Mouse (Mus musculus) CH12.LX (cell line): ENCODE results near the gene Ctla4.

Source experiments
- CTCF ChIP-seq, 2 experiments: IDR thresholded peaks in 1 of 2; conservative IDR thresholded peaks in 1 of 2; 2 replicates each; pipeline ENCODE4 v1.5.1; 2011 to 2012; ENCODE audit warnings: low read depth in 2 of 2, low read length in 2 of 2, improper control_type of control experiment in 1 of 2, inconsistent platforms in 1 of 2, mild to moderate bottlenecking in 1 of 2, moderate library complexity in 1 of 2
- EP300 ChIP-seq: IDR thresholded peaks from 2 replicates; pipeline ENCODE4 v1.6.1; 2011; ENCODE audit warnings: low read length, improper control_type of control experiment
- ETS1 ChIP-seq: conservative IDR thresholded peaks from 2 replicates; pipeline ENCODE4 v1.6.1; 2012; ENCODE audit warnings: low read depth, mild to moderate bottlenecking, inconsistent platforms, low read length, improper control_type of control experiment, moderate library complexity
- GABPA ChIP-seq: IDR thresholded peaks from 2 replicates; pipeline ENCODE4 v1.6.1; 2012; ENCODE audit warnings: low read depth, low read length, improper control_type of control experiment, inconsistent platforms; ENCODE audit not compliant: insufficient replicate concordance
- MEF2A ChIP-seq: IDR thresholded peaks from 2 replicates; pipeline ENCODE4 v1.6.1; 2014; ENCODE audit warnings: low read depth, mild to moderate bottlenecking, inconsistent platforms, low read length, improper control_type of control experiment, borderline replicate concordance
- MXI1 ChIP-seq: IDR thresholded peaks from 2 replicates; pipeline ENCODE4 v1.6.1; 2011; ENCODE audit warnings: mild to moderate bottlenecking, low read depth, low read length, improper control_type of control experiment
- NRF1 ChIP-seq: IDR thresholded peaks from 2 replicates; pipeline ENCODE4 v1.6.1; 2014; ENCODE audit warnings: low read depth, mild to moderate bottlenecking, inconsistent platforms, low read length, improper control_type of control experiment, moderate library complexity
- POLR2A ChIP-seq: IDR thresholded peaks from 2 replicates; pipeline ENCODE4 v1.6.1; 2011; ENCODE audit warnings: low read depth, mild to moderate bottlenecking, improper control_type of control experiment, low read length
- USF1 ChIP-seq: IDR thresholded peaks from 2 replicates; pipeline ENCODE4 v1.6.1; 2014; ENCODE audit warnings: low read depth, mild to moderate bottlenecking, inconsistent platforms, low read length, improper control_type of control experiment
- USF2 ChIP-seq: conservative IDR thresholded peaks from 2 replicates; pipeline ENCODE4 v1.6.1; 2011; ENCODE audit warnings: low read depth, low read length, improper control_type of control experiment
- ZC3H11A ChIP-seq: IDR thresholded peaks from 2 replicates; pipeline ENCODE4 v1.6.1; 2012; ENCODE audit warnings: low read depth, mild to moderate bottlenecking, inconsistent platforms, low read length, improper control_type of control experiment
- ZNF384 ChIP-seq: IDR thresholded peaks from 2 replicates; pipeline ENCODE4 v1.6.1; 2012; ENCODE audit warnings: low read depth, low read length, improper control_type of control experiment, inconsistent platforms

DNA sequence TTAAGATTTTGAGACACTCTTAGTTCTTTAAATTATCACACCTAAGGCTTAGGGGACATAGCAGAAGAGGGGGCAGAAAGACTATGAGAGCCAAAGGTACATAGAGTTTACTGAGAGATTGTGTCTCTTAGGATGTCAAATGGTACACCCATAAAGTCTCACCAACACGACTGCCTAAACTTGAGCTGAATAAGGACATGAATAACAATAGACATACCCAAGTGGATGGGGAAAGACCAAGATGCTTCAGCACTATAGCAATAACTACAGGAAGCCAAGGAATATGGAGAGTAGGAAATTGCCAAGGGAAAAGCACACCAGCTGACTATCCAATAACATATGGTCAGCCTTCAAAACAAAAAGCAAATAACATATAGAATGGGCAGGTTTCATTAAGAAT, 22.9 kb downstream of the Ctla4 start:
- TF ChIP-seq NRF1 (no peak), MXI1 (no peak), POLR2A (no peak), CTCF (conservative IDR thresholded peaks at IDR 0.05 in 1 of 2, IDR thresholded peaks at IDR 0.05 in 1 of 2; ENCODE audit: low read depth in 2 of 2, low read length in 2 of 2) (no peak), EP300 (no peak), ETS1 (no peak), USF2 (no peak), MEF2A (no peak), ZC3H11A (no peak), ZNF384 (no peak), GABPA (no peak), USF1 (no peak)
